Mouse (Mus musculus) hindbrain, embryonic 15.5 days (tissue): ENCODE data around the gene Tmem169. TPM values are rescaled to one million over a fixed set of nuclear protein-coding genes. Genes with fewer than 3 reads are reported as not detected.

Experiments
- ATAC-seq: fragments of 200-750 bp; cut with Nextera tagmentation; 2 replicates; pipeline ENCODE4 v1.8.0; 2017; ENCODE audit warnings: low read depth, moderate number of reproducible peaks, moderate TSS enrichment; ENCODE audit not compliant: low FRiP score
- H3K27ac ChIP-seq: fragments of 300-500 bp; sonication (generic); replicated peaks from 2 replicates; pipeline ENCODE4 v1.5.1; 2015; ENCODE audit warnings: mild to moderate bottlenecking, inconsistent platforms
- H3K27me3 ChIP-seq: fragments of 300-500 bp; sonication (generic); 2 replicates; pipeline ENCODE4 v1.6.1; 2015; ENCODE audit warnings: control low read depth, inconsistent platforms
- H3K36me3 ChIP-seq: fragments of 300-500 bp; sonication (generic); 2 replicates; pipeline ENCODE4 v1.6.1; 2015; ENCODE audit warnings: control low read depth, inconsistent platforms
- H3K4me1 ChIP-seq: fragments of 300-500 bp; sonication (generic); replicated peaks from 2 replicates; pipeline ENCODE4 v1.6.1; 2015; ENCODE audit warnings: control low read depth, inconsistent platforms
- H3K4me2 ChIP-seq: fragments of 300-500 bp; sonication (generic); 2 replicates; pipeline ENCODE4 v1.6.1; 2015; ENCODE audit warnings: moderate library complexity, mild to moderate bottlenecking, inconsistent platforms
- H3K4me3 ChIP-seq: fragments of 300-500 bp; sonication (generic); 2 replicates; pipeline ENCODE4 v1.5.1; 2015; ENCODE audit warnings: mild to moderate bottlenecking, inconsistent platforms
- H3K9ac ChIP-seq: fragments of 300-500 bp; sonication (generic); 2 replicates; pipeline ENCODE4 v1.6.1; 2015; ENCODE audit warnings: inconsistent platforms
- H3K9me3 ChIP-seq: fragments of 300-500 bp; sonication (generic); 2 replicates; pipeline ENCODE4 v1.6.1; 2016; ENCODE audit warnings: control low read depth, inconsistent platforms
- WGBS: fragments of 180-500 bp; shearing (Covaris S2); methylation state at CpG from one replicate; pipeline ENCODE4 v1.1.7; 2015; 5-methylcytosine and 5-hydroxymethylcytosine counted together
- polyA plus RNA-seq: library from polyadenylated mRNA; unstranded; fragments of >200 nt; fragmentation: Nextera tagmentation; extraction: Ambion mirVana; gene quantifications from 2 replicates; pipeline ENCODE4 v1.2.1, GENCODE M21; 2015

Tmem169 gene
- polyA plus RNA-seq, 1 experiment from 2014 or later, result 35.8 TPM

DNA sequence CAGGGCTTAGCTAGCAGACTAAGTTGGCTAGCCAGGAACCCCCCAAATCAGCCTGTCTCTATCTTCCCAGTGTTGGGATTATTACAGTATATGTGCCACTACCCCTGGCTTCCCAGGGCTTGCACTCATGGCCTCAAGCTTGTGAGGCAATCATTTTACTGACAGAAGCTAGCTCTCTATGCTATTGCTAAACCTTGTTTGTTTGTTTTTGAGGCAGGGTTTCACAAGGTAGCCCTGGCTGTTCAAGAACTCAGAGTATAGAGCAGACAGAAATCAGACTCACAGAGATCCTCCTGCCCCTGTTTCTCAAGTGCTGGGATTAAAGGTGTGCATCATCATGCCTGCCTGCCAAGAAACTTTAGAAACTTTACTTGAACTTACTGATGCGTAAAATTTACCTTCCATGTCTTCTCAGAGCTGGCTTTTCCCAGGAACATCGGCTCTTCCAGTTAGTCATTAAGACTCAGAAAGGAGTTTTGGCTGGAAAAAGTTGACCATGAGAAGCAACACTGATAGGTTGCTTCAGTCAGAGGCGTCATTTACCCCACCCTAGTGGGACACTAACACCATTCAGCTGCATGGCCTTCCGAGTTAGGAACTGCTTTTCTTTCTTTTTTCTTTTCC is 4.5 kb downstream of the Tmem169 start:
- no peak overlapping the region for H3K9ac ChIP-seq
- no peak overlapping the region for H3K4me2 ChIP-seq
- no peaks in the 10 kb centered on the region for H3K27me3 ChIP-seq
- H3K36me3 ChIP-seq, result peaks cover 12% of the 10 kb centered on the region; the same call in 1 of the 2 replicates
- no peaks in the 10 kb centered on the region for H3K9me3 ChIP-seq
- no peak overlapping the region for H3K27ac ChIP-seq
- peaks cover 30% of the 10 kb centered on the region for H3K4me1 ChIP-seq
- H3K4me3 ChIP-seq, result no peak overlapping the region
- ATAC-seq, result no peak
- 93% methylated on average over 4 of the region's 4 CpGs for WGBS

DNA sequence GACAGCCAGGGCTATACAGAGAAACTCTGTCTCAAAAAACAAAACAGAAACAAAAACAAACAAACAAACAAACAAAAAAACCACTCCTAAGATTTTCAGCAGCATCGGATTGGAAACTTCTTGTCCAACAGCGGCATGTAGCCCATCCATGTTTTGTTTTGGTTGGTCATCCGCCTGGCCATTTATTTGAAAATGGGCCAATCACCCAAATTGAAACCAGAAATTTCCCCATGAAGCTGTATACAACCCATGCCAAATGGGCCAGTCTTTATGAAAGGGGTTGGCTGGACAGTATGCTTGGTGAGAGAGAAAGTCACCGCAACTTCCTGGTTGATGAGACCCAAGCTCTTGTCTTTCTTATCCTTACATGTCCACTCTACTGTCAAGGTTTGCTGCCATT is 6.7 kb downstream of the Tmem169 start:
- Histone ChIP-seq H3K4me3 (no peak overlapping the region), H3K4me1 (peaks cover 20% of the 10 kb centered on the region), H3K27ac (no peak overlapping the region), H3K36me3 (peaks cover 24% of the 10 kb centered on the region), H3K27me3 (no peaks in the 10 kb centered on the region), H3K9ac (no peak overlapping the region), H3K9me3 (no peaks in the 10 kb centered on the region), H3K4me2 (no peak overlapping the region)
- ATAC-seq, result no peak
- over 99% methylated on average over 4 of the region's 4 CpGs for WGBS

DNA sequence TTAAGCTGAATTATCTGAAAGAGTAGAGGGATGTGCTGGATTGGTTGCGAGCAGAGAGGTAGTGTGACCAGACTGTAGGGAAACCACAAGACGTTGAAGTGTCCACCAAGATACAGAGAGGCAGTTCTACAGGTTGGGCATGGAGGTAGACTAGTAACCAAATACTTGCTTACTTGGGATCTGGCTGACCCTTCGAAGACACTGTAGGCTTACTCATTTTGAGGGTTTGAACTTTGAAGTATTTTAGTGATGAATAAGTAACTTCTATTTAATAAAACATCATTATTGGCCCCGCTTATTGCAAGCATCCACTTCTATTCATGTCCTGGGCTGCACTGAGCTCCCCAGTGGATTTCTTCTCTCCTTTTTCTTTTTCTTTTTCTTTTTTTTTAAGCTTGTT is 7.3 kb downstream of the Tmem169 start:
- H3K36me3 ChIP-seq, result peaks cover 24% of the 10 kb centered on the region
- peaks cover 14% of the 10 kb centered on the region for H3K4me1 ChIP-seq
- ATAC-seq, result no peak
- WGBS, result 95% methylated on average over 4 of the region's 4 CpGs
- H3K27me3 ChIP-seq, result no peaks in the 10 kb centered on the region
- H3K27ac ChIP-seq, result no peak overlapping the region
- H3K4me2 ChIP-seq, result no peak overlapping the region
- no peak overlapping the region for H3K4me3 ChIP-seq
- no peak overlapping the region for H3K9ac ChIP-seq
- no peaks in the 10 kb centered on the region for H3K9me3 ChIP-seq

DNA sequence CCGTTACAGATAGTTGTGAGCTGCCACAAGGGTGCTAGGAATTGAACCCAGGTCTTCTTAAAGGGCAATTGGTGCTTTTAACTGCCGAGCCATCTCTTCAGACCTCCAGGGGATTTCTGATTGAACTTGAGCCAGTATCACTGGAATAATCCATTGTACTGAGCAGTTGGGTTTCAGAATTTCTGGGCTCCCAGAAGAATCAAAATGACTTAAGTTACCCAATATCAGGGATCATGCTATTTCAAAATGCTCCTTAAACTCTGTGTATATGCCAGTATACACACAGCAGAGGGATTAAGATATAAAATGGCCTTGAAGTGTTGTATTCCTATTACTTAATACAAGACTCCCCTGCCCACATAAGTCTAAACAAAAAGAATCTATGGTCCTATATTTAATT is 7.8 kb downstream of the Tmem169 start:
- no peaks in the 10 kb centered on the region for H3K9me3 ChIP-seq
- no peak for ATAC-seq
- no peak overlapping the region for H3K4me3 ChIP-seq
- no peak overlapping the region for H3K9ac ChIP-seq
- H3K27ac ChIP-seq, result no peak overlapping the region
- no peak overlapping the region for H3K4me2 ChIP-seq
- H3K27me3 ChIP-seq, result no peaks in the 10 kb centered on the region
- peaks cover 9% of the 10 kb centered on the region for H3K4me1 ChIP-seq
- peaks cover 24% of the 10 kb centered on the region for H3K36me3 ChIP-seq
- 81% methylated on average over 2 of the region's 2 CpGs for WGBS

DNA sequence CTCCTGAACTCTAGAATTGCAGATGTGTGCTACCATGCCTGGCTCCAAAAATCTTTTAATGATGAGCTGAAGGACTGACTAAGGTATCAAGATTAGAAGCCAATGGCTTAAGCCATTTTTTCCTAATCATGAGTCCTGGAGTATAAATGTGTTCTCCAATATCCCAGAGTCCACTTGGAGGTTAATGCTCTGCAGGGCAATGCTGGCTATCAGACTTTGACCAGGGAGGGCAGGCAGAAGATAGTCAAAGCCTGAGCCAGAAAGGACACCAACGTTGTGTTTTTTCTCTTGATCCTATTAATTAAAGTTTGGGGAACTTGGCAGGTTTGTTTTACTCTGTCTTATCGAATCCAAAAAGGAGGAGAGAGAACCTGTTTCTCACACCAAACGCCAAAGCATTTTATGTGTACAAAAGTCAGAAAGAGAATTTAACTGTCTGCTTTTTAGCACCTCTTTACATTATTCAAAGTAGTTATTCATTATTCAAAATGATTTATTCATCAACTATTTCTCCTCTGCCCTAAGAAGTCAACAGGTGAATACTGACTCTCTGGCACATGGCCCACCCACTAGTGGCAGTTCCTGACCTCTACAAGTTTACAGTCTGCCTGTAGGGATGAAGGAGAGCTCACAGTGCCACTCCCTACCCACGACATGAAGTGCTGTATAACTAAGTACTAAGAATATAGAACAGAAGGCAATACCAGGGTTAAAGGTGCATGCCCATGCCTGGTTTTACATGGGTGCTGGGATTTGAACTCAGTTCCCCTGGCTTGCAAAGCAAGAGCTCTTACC is 9.9 kb downstream of the Tmem169 start:
- no peak overlapping the region for H3K27ac ChIP-seq
- WGBS, result 64% methylated on average over 4 of the region's 4 CpGs
- H3K9me3 ChIP-seq, result no peaks in the 10 kb centered on the region
- H3K9ac ChIP-seq, result no peak overlapping the region
- ATAC-seq, result no peak
- no peaks in the 10 kb centered on the region for H3K4me1 ChIP-seq
- H3K4me2 ChIP-seq, result no peak overlapping the region
- H3K27me3 ChIP-seq, result no peaks in the 10 kb centered on the region
- peaks cover 32% of the 10 kb centered on the region for H3K36me3 ChIP-seq
- H3K4me3 ChIP-seq, result no peak overlapping the region

DNA sequence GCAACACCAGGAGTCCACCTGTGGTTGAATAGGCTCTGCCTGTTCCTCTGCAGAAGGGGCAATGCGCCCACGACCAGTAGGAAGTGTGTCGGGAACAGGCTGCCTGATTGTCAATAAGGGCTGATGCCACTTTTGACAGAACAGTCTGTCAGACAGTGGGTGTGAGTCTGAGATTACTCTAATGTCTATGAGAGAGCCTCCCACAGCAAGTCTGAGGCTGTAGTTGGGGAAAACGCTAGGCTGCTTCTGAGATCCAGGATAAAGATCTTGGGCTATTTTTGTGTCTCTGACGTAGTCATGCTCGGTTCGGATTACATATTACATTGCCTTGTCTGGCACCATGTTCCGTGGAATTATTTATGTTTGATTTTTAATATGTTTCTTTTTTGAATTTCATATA is 11.6 kb downstream of the Tmem169 start:
- H3K9ac ChIP-seq, result no peak overlapping the region
- H3K27ac ChIP-seq, result no peak overlapping the region
- H3K4me1 ChIP-seq, result no peaks in the 10 kb centered on the region
- H3K36me3 ChIP-seq, result peaks cover 39% of the 10 kb centered on the region
- no peak for ATAC-seq
- H3K9me3 ChIP-seq, result no peaks in the 10 kb centered on the region
- no peaks in the 10 kb centered on the region for H3K27me3 ChIP-seq
- no peak overlapping the region for H3K4me3 ChIP-seq
- WGBS, result 91% methylated on average over 8 of the region's 8 CpGs
- H3K4me2 ChIP-seq, result no peak overlapping the region

DNA sequence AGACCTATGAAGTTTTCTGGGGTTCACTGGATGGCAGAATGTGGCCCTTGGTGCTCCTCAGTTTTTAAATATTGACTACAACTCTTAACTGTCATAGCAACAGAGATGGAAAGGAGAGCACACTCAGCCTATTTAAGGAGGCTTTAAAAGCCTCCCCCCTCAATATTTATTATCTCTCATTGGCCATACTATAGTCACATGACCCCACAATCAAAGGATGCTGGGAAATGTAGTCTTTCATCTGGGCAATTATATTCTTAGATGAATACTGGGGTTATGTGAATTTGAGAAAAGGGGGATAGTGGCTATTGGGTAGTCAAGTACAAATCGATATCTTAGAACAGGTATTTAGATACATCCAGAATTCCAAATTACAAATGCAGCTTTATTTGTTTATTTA is 17.7 kb downstream of the Tmem169 start:
- Histone ChIP-seq H3K4me2 (no peak overlapping the region), H3K4me1 (peaks cover 4% of the 10 kb centered on the region), H3K27me3 (no peaks in the 10 kb centered on the region), H3K27ac (no peak overlapping the region), H3K9me3 (no peaks in the 10 kb centered on the region), H3K9ac (no peak overlapping the region), H3K36me3 (peaks cover 27% of the 10 kb centered on the region), H3K4me3 (no peak overlapping the region)
- WGBS, result 90% methylated on average over 1 of the region's 1 CpGs
- no peak for ATAC-seq

DNA sequence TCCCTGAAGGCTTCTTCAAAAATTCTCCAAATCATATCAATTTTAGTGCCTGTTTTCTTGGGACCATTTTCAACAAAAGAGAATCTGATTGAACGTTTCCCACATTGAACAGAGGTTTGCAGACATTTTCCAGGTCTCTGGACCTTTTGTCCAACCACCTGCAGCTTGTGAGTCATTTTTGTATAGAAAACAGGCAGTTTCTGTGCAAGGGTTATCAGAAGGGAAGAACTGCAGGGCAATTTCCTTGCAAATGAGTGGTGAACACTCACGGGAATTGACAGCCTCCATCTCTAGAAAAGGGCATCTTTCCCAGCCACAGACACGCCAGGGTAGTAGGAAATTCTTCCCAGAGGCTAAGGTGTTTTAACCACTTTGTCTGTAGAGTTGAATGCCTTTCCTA is 22.1 kb downstream of the Tmem169 start:
- Histone ChIP-seq H3K4me3 (no peak overlapping the region), H3K36me3 (peaks cover 2% of the 10 kb centered on the region; the same call in 1 of the 2 replicates), H3K27me3 (no peaks in the 10 kb centered on the region), H3K4me1 (peaks cover 10% of the 10 kb centered on the region), H3K9ac (no peak overlapping the region), H3K27ac (peak overlapping the region; percentile 88; the same call in 1 of the 2 replicates), H3K4me2 (peak overlapping the region; percentile 67), H3K9me3 (no peaks in the 10 kb centered on the region)
- ATAC-seq, result no peak
- 36% methylated on average over 3 of the region's 3 CpGs for WGBS

DNA sequence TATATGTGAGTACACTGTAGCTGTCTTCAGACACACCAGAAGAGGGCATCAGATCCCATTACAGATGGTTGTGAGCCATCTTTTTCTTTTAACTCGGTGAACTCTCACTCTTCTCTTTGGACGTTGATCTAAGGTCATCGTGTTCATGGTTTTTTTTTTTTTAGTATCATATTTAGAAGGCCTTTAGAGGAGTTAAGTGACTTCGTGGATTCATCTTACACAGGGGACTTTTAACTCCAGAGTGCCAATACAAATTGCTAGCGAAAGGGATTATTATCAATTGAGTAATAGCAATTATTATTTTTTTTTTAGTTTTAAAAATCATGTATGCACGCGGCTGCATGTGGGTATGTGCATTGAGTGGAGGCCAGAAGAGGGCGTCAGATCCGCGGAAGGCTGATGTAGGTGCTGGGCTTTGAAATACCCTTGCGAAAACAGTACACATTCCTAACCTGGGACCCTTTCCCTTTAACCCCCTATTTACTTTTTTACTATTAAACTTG is 22.6 kb downstream of the Tmem169 start:
- ATAC-seq, result peak; percentile 89
- 3% methylated on average over 11 of the region's 11 CpGs for WGBS
- H3K9ac ChIP-seq, result peak overlapping the region; percentile 78

DNA sequence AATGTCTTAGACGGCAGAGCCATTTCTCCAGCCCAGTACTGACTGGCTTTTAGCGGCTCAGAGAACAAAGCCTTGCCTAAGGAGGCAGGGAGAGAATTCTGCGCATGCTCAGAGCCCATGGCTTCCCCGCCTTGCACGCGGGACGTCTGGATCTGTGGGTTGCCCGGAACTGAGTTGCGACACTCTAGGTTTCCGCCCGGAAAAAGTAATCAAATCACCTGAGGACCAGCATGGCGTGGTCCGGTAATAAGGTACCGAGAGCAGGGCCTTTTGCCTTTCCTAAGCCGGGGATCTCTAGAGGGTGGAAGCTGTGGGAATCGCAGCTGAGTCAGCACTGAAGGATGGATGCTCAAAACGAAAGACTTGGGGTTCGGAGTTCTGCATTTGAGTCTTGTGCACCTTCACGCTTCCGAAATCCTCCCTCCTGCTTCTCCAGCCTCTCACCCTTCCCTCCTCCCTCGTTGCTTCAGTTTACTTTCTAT is 23.2 kb downstream of the Tmem169 start, which contains the start of gene Xrcc5:
Gene Xrcc5, plus strand, starts transcription at position 105 of the 482 bp plus-strand sequence.
- WGBS, result under 1% methylated on average over 21 of the region's 21 CpGs

More for the DNA sequence above, 22.6 kb downstream of the Tmem169 start:
- Histone ChIP-seq H3K9me3 (no peaks in the 10 kb centered on the region), H3K27me3 (no peaks in the 10 kb centered on the region), H3K4me2 (peak overlapping the region; percentile 67), H3K4me3 (peak overlapping the region; percentile 73), H3K36me3 (no peaks in the 10 kb centered on the region), H3K27ac (peak overlapping the region; percentile 88), H3K4me1 (peaks cover 10% of the 10 kb centered on the region)

DNA sequence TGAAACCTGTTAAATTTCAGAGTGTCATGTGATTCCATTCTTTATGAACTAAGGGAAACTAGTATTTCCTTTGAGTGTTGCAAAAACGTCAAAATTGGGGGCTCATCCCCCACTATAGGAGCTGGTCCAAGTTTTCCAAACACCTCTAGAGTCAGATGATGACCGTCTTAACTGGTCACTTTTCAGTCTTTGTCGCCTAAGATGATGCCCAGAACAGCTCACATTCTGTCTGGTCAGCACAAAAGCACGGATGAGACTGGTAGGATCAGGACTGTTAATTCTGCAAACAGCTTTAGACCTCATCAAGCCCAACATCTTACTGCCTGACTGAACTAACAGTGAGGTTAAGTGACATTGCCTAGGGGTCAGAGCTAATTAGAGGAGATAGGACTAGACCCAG is 24.8 kb downstream of the Tmem169 start:
- Histone ChIP-seq H3K27me3 (no peaks in the 10 kb centered on the region), H3K9ac (no peak overlapping the region), H3K4me3 (no peak overlapping the region), H3K4me2 (no peak overlapping the region), H3K27ac (no peak overlapping the region), H3K36me3 (no peaks in the 10 kb centered on the region), H3K9me3 (no peaks in the 10 kb centered on the region), H3K4me1 (peaks cover 10% of the 10 kb centered on the region)
- WGBS, result 74% methylated on average over 4 of the region's 4 CpGs
- no peak for ATAC-seq

More for the DNA sequence above, 23.2 kb downstream of the Tmem169 start, which contains the start of gene Xrcc5:
- Histone ChIP-seq H3K9ac (peak within 1 kb of the TSS; percentile 78), H3K4me2 (peak within 1 kb of the TSS; percentile 67), H3K4me1 (peaks cover 10% of the 10 kb centered on the region), H3K4me3 (peak within 1 kb of the TSS; percentile 73), H3K27me3 (no peaks in the 10 kb centered on the region), H3K36me3 (no peaks in the 10 kb centered on the region), H3K9me3 (no peaks in the 10 kb centered on the region), H3K27ac (peak within 1 kb of the TSS; percentile 88)
- peak; percentile 99 for ATAC-seq

DNA sequence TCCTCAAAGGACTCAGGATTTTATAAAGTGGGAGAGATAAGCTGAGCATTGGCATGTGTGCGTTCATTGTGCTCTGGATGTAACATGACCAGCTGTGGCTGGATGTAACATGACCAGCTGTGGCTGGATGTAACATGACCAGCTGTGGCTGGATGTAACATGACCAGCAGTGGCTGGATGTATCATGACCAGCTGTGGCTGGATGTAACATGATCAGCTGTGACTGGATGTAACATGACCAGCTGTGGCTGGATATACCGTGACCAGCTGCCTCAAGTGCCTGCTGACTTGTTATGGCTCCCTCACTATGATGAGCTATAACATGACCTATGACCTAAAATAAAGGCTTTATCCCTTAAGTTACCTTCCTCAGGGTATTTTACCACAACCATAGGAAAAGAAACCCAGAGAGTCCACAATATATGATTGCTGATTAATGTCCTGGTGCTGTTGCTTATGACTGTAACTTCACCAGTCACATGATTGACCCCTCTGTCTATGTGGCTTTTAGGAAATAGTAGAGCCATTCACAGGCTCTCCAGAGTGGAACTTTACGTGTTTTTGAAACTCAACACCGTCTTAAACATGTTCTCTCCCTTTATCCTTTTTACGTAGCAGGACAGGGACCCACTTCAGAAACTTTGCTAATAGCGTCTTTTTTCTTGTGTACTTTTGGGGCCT is 25.7 kb downstream of the Tmem169 start:
- Histone ChIP-seq H3K27me3 (no peaks in the 10 kb centered on the region), H3K27ac (no peak overlapping the region), H3K9ac (no peak overlapping the region), H3K9me3 (no peaks in the 10 kb centered on the region), H3K36me3 (no peaks in the 10 kb centered on the region), H3K4me3 (no peak overlapping the region), H3K4me2 (no peak overlapping the region), H3K4me1 (peaks cover 10% of the 10 kb centered on the region)
- no peak for ATAC-seq
- 59% methylated on average over 6 of the region's 6 CpGs for WGBS
